Mouse (Mus musculus) erythroblast, embryonic 14.5 days (primary cell): ENCODE data around the gene Med15. TPM values are rescaled to one million over a fixed set of nuclear protein-coding genes. Genes with fewer than 3 reads are reported as not detected.
A peak's percentile ranks its signal among the peaks of the same experiment; 100 is the strongest.
"Not testable (repeated sequence)": the region's sequence is repeated elsewhere in the genome, so short reads cannot be mapped to it uniquely, and the experiment has no call there.

Experiments
- H3K27me3 ChIP-seq: 2 replicates; pipeline ENCODE4 v1.6.1; 2012; ENCODE audit warnings: inconsistent platforms; ENCODE audit not compliant: control insufficient read depth
- H3K36me3 ChIP-seq: 2 replicates; pipeline ENCODE4 v1.6.1; 2012; ENCODE audit warnings: mild to moderate bottlenecking, inconsistent platforms; ENCODE audit not compliant: control insufficient read depth
- H3K4me1 ChIP-seq: 2 replicates; pipeline ENCODE4 v1.6.1; 2012; ENCODE audit warnings: inconsistent platforms; ENCODE audit not compliant: control insufficient read depth
- H3K4me3 ChIP-seq: replicated peaks from 2 replicates; pipeline ENCODE3; 2012; ENCODE audit warnings: moderate library complexity, mild to moderate bottlenecking, inconsistent platforms
- H3K9me3 ChIP-seq: 2 replicates; pipeline ENCODE4 v1.6.1; 2012; ENCODE audit warnings: low read length, inconsistent platforms, mixed read lengths; ENCODE audit not compliant: control insufficient read depth
- GATA1 ChIP-seq: IDR thresholded peaks from 2 replicates; pipeline ENCODE4 v1.6.1; 2012; ENCODE audit warnings: low read length, inconsistent platforms, mixed read lengths
- TAL1 ChIP-seq: IDR thresholded peaks from 3 replicates; pipeline ENCODE4 v1.6.1; 2012; ENCODE audit warnings: low read length, inconsistent platforms, mixed read lengths
- polyA plus RNA-seq: library from polyadenylated mRNA; stranded (reverse); fragments of >175 nt; gene quantifications from 2 replicates; pipeline ENCODE4 v1.2.3, GENCODE M21; 2012

The Med15 gene
- polyA plus RNA-seq, 1 experiment: 7.7 TPM

DNA sequence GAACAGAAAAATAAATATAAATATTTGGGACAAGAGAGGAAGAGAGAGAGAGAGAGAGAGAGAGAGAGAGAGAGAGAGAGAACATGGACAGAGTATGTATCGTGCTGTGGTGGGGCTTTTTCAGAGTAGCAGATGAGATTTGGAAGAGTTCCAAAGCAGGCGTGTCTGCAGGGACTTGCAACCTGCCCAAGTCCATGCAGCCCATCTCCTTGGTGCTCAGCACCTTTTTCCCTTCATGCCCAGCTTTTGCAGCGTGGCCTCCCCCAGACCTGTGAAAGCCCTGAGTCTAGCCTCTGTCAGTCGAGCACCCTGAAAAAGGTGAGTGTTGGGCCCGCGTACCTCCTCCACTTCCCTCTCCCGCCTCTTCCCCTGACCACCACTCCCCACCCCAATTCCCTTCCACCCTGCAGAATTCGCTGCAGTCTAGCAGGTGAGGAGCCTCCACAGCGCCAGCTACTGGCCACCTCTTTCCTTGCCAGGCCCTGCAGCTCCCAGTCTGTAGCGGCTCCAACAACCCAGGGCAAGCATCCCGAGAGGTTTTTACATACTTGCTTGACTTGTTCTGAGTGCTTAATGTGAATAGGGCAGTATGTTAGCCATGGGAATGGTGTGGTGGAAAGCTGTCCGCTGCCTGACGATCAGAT lies 114.6 kb downstream of the Med15 start:
- Histone ChIP-seq H3K9me3 (no peaks in the 10 kb centered on the region), H3K27me3 (no peaks in the 10 kb centered on the region), H3K36me3 (peaks cover 20% of the 10 kb centered on the region), H3K4me3 (peak overlapping the region; percentile 32), H3K4me1 (peaks cover 36% of the 10 kb centered on the region)
- TF ChIP-seq GATA1 (no peak), TAL1 (no peak)

DNA sequence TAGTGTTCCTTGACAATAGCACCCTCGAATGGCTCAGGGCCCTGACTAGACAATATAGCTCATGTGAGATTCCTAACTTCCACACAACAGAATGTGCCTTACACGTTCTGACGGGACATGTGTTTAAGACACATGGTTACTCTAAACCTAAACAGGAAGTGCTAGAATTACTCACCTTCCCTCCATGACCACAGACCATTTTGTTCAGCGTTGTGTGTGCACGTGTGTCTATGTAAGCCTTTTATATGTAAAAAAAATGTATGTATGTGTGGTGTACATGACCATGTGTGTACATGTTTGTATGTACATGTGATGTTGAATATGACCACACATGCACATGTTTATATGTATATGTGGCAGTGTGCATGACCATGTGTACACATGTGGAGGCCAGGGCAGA lies 116.5 kb downstream of the Med15 start:
- no peaks in the 10 kb centered on the region for H3K9me3 ChIP-seq
- H3K4me1 ChIP-seq: peaks cover 32% of the 10 kb centered on the region
- H3K4me3 ChIP-seq: no peak overlapping the region
- no peaks in the 10 kb centered on the region for H3K27me3 ChIP-seq
- H3K36me3 ChIP-seq: peaks cover 3% of the 10 kb centered on the region
- TF ChIP-seq GATA1: no peak
- TF ChIP-seq TAL1: no peak

DNA sequence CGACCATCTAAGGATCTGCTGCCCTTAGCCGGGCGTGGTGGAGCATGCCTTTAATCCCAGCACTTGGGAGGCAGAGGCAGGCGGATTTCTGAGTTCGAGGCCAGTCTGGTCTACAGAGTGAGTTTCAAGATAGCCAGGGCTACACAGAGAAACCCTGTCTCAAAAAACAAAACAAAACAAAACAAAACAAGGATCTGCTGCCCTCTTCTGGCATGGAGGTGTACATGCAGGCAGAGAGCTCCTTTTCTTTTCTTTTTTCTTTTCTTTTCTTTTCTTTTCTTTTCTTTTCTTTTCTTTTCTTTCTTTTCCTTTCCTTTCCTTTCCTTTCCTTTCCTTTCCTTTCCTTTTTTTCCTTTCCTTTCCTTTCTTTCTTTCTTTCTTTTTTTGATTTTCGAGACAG lies 118.0 kb downstream of the Med15 start:
- H3K4me1 ChIP-seq: peaks cover 17% of the 10 kb centered on the region
- not testable (repeated sequence) for H3K9me3 ChIP-seq, H3K36me3 ChIP-seq, H3K27me3 ChIP-seq, H3K4me3 ChIP-seq

DNA sequence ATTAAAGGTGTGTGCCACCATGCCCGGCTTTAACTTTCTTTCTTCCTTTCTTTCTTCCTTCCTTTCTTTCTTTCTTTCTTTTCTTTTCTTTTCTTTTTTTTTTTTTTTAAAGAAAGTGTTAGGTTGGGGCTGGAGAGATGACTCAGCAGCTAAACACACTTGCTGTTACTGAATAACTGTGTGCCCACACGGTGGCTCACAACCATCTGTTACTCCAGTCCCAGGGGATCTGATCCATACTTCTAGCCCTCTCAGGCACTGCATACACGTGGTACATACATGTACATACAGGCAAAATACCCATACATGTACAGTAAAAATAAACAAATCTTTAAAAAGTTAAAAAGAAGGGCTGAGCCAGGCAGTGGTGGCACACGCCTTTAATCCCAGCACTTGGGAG lies 121.3 kb downstream of the Med15 start:
- Histone ChIP-seq H3K36me3 (no peaks in the 10 kb centered on the region), H3K4me3 (no peak overlapping the region), H3K9me3 (peaks cover 12% of the 10 kb centered on the region), H3K4me1 (no peaks in the 10 kb centered on the region), H3K27me3 (peaks cover 2% of the 10 kb centered on the region; the same call in 1 of the 2 replicates)
- TF ChIP-seq GATA1: no peak
- TF ChIP-seq TAL1: no peak

DNA sequence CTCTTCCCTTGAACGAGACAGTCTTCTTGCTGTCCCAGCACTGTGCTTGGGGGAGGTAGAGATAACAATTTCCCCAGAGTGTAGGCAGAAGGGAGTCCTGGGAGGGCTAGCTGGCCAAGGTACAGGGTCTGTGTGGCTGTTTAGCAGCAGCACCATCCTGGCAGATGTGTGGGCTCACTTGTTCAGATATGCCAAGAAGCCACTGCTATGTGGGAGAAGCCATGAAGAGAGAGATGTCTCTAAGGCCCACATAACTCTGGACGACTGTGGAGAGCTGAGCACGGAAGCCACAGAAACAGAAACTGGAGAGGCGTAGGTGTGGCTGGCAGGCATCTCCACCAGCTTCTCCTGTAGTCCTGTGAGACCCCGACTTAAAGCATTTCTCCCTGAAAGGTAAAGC lies 127.0 kb downstream of the Med15 start:
- no peak for TF ChIP-seq TAL1
- no peak for TF ChIP-seq GATA1
- Histone ChIP-seq H3K9me3 (peaks cover 14% of the 10 kb centered on the region), H3K4me3 (no peak overlapping the region), H3K27me3 (peaks cover 4% of the 10 kb centered on the region; the same call in 1 of the 2 replicates), H3K36me3 (no peaks in the 10 kb centered on the region), H3K4me1 (no peaks in the 10 kb centered on the region)

DNA sequence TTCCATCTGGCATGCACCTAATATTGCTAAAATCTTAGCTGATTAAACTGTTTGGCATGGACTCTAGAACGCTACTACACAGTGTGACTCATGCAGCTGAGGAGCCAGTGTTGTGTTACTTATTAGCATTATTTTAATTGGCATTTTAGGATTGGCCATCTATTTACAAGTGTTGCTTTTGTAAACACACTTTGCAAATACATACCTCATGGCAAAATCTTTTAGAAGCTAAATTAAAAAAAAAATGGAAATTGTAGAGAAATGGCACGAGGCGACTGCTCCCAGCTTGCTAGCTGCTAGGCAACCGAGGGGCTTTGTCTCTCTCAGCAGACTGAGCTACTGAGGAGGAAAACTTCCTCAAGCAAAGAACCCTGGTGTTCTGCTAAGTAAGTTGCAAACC lies 127.8 kb downstream of the Med15 start:
- TF ChIP-seq GATA1 (no peak), TAL1 (no peak)
- Histone ChIP-seq H3K4me1 (no peaks in the 10 kb centered on the region), H3K36me3 (no peaks in the 10 kb centered on the region), H3K4me3 (no peak overlapping the region), H3K27me3 (peaks cover 4% of the 10 kb centered on the region; the same call in 1 of the 2 replicates), H3K9me3 (peaks cover 9% of the 10 kb centered on the region)

Other genes with a start within 250 kb of the Med15 start
- not detected in 2 replicates for gene Aifm3, start 243.3 kb downstream of the Med15 start, polyA plus RNA-seq
- 0.59 and 0.78 TPM in 2 replicates for gene Lztr1, start 224.2 kb downstream of the Med15 start, polyA plus RNA-seq
- gene Thap7, start 201.8 kb downstream of the Med15 start, polyA plus RNA-seq: 13.7 and 15.6 TPM in 2 replicates
- gene Lrrc74b, start 171.6 kb downstream of the Med15 start, polyA plus RNA-seq: 0.02 TPM in 1 of 2 replicates, not detected in the other
- 0.03 TPM in 1 of 2 replicates, not detected in the other for gene P2rx6, start 171.0 kb downstream of the Med15 start, polyA plus RNA-seq
- gene Slc7a4, start 149.7 kb downstream of the Med15 start, polyA plus RNA-seq: 0.04 TPM in 1 of 2 replicates, not detected in the other
- 1.9 and 2.3 TPM in 2 replicates for gene Smpd4, start 113.5 kb downstream of the Med15 start, polyA plus RNA-seq
- 1.4 and 1.5 TPM in 2 replicates for gene Ccdc74a, start 86.4 kb downstream of the Med15 start, polyA plus RNA-seq
- gene Klhl22, start 26.7 kb upstream of the Med15 start, polyA plus RNA-seq: 0.22 and 1.5 TPM in 2 replicates
- gene Scarf2, start 64.4 kb upstream of the Med15 start, polyA plus RNA-seq: 0.03 TPM in 1 of 2 replicates, not detected in the other
- gene B830017H08Rik, start 100.2 kb upstream of the Med15 start, polyA plus RNA-seq: not detected in 2 replicates
- 0.44 and 0.70 TPM in 2 replicates for gene Car15, start 105.5 kb upstream of the Med15 start, polyA plus RNA-seq
- 0.07 and 0.08 TPM in 2 replicates for gene Gm20518, start 158.8 kb upstream of the Med15 start, polyA plus RNA-seq
- not detected in 2 replicates for gene Tssk1, start 161.3 kb upstream of the Med15 start, polyA plus RNA-seq
- gene Dgcr2, start 165.7 kb upstream of the Med15 start, polyA plus RNA-seq: 0.68 and 1.1 TPM in 2 replicates
- gene Tssk2, start 165.7 kb upstream of the Med15 start, polyA plus RNA-seq: not detected in 2 replicates
- gene Ess2, start 178.5 kb upstream of the Med15 start, polyA plus RNA-seq: 2.0 and 2.1 TPM in 2 replicates
- gene Gsc2, start 182.2 kb upstream of the Med15 start, polyA plus RNA-seq: 0.04 TPM in 1 of 2 replicates, not detected in the other
- 5.4 and 5.9 TPM in 2 replicates for gene Slc25a1, start 195.3 kb upstream of the Med15 start, polyA plus RNA-seq
- gene Vpreb2, start 247.5 kb upstream of the Med15 start, polyA plus RNA-seq: not detected in 2 replicates